Mouse (Mus musculus) spleen, adult 2 months (tissue): ENCODE measurements around the gene Abcc1.

Experiments used
- CTCF ChIP-seq: fragments of 200-500 bp; IDR thresholded peaks from 2 replicates; pipeline ENCODE4 v1.5.1; 2011; ENCODE audit warnings: mild to moderate bottlenecking, inconsistent platforms; ENCODE audit not compliant: insufficient read depth, insufficient read length, insufficient replicate concordance; ENCODE audit errors: extremely low read depth
- POLR2A ChIP-seq: fragments of 200-500 bp; IDR thresholded peaks from 2 replicates; pipeline ENCODE4 v1.6.1; 2011; ENCODE audit warnings: low read depth, low read length, inconsistent platforms

GRCm38 (mm10) chr16:14476701-14477400 is 115.5 kb downstream of the Abcc1 start:
- TF ChIP-seq CTCF: no peak
- TF ChIP-seq POLR2A: no peak
